Mouse (Mus musculus): ENCODE measurements around the gene Dhx15.

The Dhx15 gene

GRCm38 (mm10) chr5:52110808-52111663 is 79.3 kb downstream of the Dhx15 start:
- DNase-seq (ENCODE audit: low spot score in 2 of 2): peak; percentile 24 to 31
